Mouse (Mus musculus) megakaryocyte, embryonic 14.5 days (primary cell): Measurements from ENCODE around the gene Tmem186. TPM values are rescaled to one million over a fixed set of nuclear protein-coding genes. Genes with fewer than 3 reads are reported as not detected.

ENCODE experiments used
- H3K27me3 ChIP-seq: replicated peaks from 2 replicates; pipeline ENCODE3; 2012; ENCODE audit warnings: inconsistent platforms
- H3K36me3 ChIP-seq: replicated peaks from 2 replicates; pipeline ENCODE3; 2012; ENCODE audit warnings: low read length, inconsistent platforms, mixed read lengths
- H3K4me1 ChIP-seq: 2 replicates; pipeline ENCODE4 v1.6.1; 2012; ENCODE audit warnings: inconsistent platforms
- H3K4me3 ChIP-seq: replicated peaks from 2 replicates; pipeline ENCODE3; 2012; ENCODE audit warnings: moderate library complexity, mild to moderate bottlenecking, inconsistent platforms
- H3K9me3 ChIP-seq: 2 replicates; pipeline ENCODE4 v1.6.1; 2012; ENCODE audit warnings: inconsistent platforms
- FLI1 ChIP-seq: IDR thresholded peaks from 2 replicates; pipeline ENCODE4 v1.6.1; 2012; ENCODE audit warnings: low read length, inconsistent platforms, mixed read lengths
- GATA1 ChIP-seq: IDR thresholded peaks from 3 replicates; pipeline ENCODE4 v1.6.1; 2012; ENCODE audit warnings: mixed read lengths, low read length, inconsistent platforms, borderline replicate concordance
- polyA plus RNA-seq: library from polyadenylated mRNA; stranded (reverse); fragments of >175 nt; gene quantifications from 2 replicates; pipeline ENCODE4 v1.2.3, GENCODE M21; 2012; ENCODE audit warnings: low replicate concordance; ENCODE audit not compliant: insufficient read depth

Tmem186 gene
- polyA plus RNA-seq, 1 experiment, result 2.5 TPM

GRCm38 (mm10) chr16:8584248-8584647, 53.3 kb downstream of the Tmem186 start:
- peaks cover 11% of the 10 kb centered on the region for H3K4me1 ChIP-seq
- peaks cover 8% of the 10 kb centered on the region for H3K9me3 ChIP-seq
- TF ChIP-seq GATA1, result no peak
- no peak for TF ChIP-seq FLI1
- no peak overlapping the region for H3K4me3 ChIP-seq
- H3K36me3 ChIP-seq, result no peaks in the 10 kb centered on the region
- H3K27me3 ChIP-seq, result peaks cover 4% of the 10 kb centered on the region

Other genes with a start within 250 kb of the Tmem186 start
- not detected in 2 replicates for gene Tmem114, start 212.6 kb downstream of the Tmem186 start, polyA plus RNA-seq
- 5.9 and 18.9 TPM in 2 replicates for gene Mettl22, start 166.9 kb downstream of the Tmem186 start, polyA plus RNA-seq
- 0.07 TPM in 1 of 2 replicates, not detected in the other for gene Abat, start 124.3 kb downstream of the Tmem186 start, polyA plus RNA-seq
- gene Pmm2, start within 50 bp of the Tmem186 start, polyA plus RNA-seq, result 5.6 and 29.3 TPM in 2 replicates
- 7.1 and 8.5 TPM in 2 replicates for gene Carhsp1, start 34.4 kb upstream of the Tmem186 start, polyA plus RNA-seq
- gene Gm5767, start 43.1 kb upstream of the Tmem186 start, polyA plus RNA-seq, result not detected in 2 replicates
- 4.5 and 8.0 TPM in 2 replicates for gene Usp7, start 154.6 kb upstream of the Tmem186 start, polyA plus RNA-seq
- gene 1810013L24Rik, start 192.4 kb upstream of the Tmem186 start, polyA plus RNA-seq, result 8.9 and 10.6 TPM in 2 replicates